Mouse (Mus musculus) thymus, postnatal 14 days (tissue): ENCODE data around the gene Cat.
A peak's percentile ranks its signal among the peaks of the same experiment; 100 is the strongest.

Source experiments
- DNase-seq: peaks from one replicate; pipeline ENCODE4 v3.0.0; 2021

Cat gene

GRCm38 (mm10) chr2:103484617-103485401 is at the start of gene Cat:
TSS of gene Cat (minus strand) at chr2:103485160.
- DNase-seq: peak; percentile 97

- no peak for DNase-seq
These were observed 40.6 kb upstream of the Cat start for GRCm38 (mm10) chr2:103525596-103525995.

GRCm38 (mm10) chr2:103516472-103516871 is 31.5 kb upstream of the Cat start:
- no peak for DNase-seq

GRCm38 (mm10) chr2:103515513-103516180 is 30.7 kb upstream of the Cat start:
- peak; percentile 8 for DNase-seq

GRCm38 (mm10) chr2:103512066-103512795 is 27.3 kb upstream of the Cat start:
- no peak for DNase-seq

DNA sequence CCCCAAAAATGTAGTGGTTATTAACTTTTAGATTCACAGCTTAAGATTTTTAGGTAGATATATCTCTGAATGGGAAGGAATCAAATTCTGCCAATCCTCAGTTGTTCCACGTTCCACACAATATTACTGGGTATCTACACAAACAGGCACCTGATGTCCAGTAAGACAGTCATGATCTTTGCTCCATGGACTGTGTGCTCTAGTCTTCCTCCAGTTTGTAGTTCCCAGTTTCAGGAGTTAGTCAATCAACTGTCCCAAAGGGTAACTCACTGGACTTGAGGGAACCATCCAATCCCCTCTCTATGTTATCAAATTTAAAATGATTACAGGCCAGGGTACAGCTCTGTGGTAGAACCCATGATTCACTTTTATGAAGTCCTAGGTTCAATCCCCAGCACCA is 26.7 kb upstream of the Cat start:
- DNase-seq: no peak

GRCm38 (mm10) chr2:103511042-103511441 is 26.1 kb upstream of the Cat start:
- no peak for DNase-seq

- no peak for DNase-seq
These were observed 22.7 kb upstream of the Cat start for GRCm38 (mm10) chr2:103507651-103508050.

DNA sequence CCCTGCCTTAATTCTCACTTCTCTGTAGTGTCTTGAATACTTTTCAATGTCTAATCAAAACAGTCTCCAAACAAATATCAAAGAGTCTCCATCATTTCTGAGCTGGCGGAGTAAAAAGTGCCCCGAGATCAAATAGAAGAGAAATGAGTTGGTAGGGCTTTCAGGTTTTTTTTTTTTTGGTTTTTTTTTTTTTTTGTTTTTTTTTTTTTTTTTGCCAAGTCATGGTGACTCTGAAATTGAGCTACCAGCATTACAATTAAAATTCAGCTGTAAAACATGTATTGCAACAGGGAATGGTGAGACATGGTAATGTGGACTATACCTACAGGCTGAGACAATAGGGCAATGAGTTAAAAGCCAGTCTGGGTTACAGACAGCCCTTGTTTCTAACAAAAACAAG is 21.0 kb upstream of the Cat start:
- DNase-seq: no peak

- no peak for DNase-seq
These were observed 19.5 kb upstream of the Cat start for GRCm38 (mm10) chr2:103504463-103504862.

GRCm38 (mm10) chr2:103500769-103501168 is 15.8 kb upstream of the Cat start:
- DNase-seq: no peak

- peak; percentile 14 for DNase-seq
These were observed 10.9 kb upstream of the Cat start for GRCm38 (mm10) chr2:103495633-103496418.

DNA sequence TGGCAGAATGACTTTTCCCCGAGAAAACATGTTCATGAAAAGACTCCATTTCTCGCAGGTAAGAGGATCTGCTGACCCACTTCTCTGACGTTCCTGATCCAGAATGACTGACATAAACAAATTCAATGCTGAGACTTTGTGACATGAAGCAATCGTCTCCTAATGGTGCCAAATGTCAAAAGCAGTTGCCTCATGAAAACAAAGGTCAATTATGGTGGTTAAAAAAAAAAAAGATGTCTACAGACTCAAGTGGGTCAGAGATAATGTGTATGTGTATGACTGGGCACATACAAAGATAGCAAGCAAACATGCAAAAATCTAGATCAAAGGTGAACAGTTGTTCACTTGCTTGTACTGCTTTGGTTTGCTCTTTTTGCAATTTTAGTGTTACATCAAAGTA is 8.9 kb upstream of the Cat start:
- no peak for DNase-seq

DNA sequence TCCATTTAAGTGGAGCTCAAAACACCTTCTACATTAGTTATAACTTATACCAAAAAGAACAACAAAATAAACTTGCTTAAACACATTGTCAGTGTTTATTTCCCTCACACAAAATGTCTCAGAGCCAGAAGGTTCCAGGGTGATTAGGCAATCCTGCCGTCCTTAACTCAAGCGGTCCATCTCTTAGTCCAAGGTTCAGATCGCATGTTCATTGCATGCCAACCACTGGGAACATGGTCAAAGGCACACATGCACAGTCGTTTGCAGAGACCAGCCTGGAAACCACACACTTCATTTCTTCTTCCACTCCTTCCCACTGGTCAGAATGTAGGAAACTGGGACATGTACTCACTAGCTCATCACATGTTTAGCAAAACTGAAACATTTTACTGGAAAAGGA is 7.6 kb upstream of the Cat start:
- DNase-seq: no peak

DNA sequence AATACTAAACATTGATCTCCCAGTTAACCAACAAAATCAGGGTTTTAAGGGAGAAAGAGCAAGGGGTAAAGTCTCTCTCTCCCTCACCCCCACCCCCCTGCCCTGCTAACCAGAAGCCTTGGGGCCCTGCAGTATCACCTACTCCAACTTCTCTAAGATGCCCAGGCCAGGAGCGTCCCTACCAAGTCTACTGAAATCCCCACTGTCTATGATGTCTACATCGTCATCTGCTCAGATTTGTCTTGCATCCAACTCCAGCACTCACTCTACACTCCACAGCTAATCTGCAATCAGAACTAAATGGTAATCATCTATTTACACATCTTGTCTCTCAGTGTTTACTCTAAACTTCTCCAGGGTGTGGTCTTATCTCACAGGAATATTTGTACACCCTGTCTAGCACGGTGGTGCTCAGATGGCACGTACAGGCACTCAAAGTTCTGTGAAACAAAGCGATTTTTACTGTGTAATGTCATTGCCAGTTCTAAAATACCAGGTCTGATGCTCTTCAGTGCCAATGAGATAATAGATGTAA is 907 bp downstream of the Cat start:
- DNase-seq: no peak

DNA sequence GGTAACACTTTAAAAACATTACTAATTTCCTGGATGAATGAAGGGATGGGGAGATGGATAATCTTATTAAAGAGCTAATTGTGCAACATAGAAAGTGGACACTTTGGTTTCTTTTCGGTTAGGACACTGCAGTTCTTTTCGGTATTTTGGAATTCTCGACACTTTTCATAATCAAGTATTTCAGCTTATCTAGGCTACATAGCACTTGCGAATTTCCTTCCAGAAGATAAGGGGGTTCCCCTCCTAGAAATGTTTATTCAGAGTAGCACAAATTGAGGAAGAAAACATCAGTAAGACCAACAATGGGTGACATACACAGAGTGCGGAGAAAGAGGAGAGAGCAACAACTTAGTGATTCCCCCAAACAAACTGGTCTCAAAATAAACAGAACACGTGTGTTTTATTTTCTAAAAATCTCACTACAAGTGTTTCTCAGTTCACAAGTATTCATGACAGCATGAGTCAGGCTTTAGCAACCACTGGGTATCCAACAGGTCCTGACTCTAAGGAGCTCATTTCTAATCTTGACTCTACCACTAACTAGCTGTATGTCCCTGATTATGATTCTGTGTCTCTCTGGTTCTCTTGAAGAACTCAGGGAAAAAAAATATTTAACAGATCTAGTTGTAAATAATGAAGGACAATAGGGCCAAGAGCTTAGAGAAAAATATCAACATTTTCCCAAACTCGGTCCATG is 1.5 kb downstream of the Cat start:
- no peak for DNase-seq

GRCm38 (mm10) chr2:103481314-103482231 is 3.4 kb downstream of the Cat start:
- no peak for DNase-seq

- DNase-seq: no peak
These were observed 4.1 kb downstream of the Cat start for GRCm38 (mm10) chr2:103480871-103481270.

DNA sequence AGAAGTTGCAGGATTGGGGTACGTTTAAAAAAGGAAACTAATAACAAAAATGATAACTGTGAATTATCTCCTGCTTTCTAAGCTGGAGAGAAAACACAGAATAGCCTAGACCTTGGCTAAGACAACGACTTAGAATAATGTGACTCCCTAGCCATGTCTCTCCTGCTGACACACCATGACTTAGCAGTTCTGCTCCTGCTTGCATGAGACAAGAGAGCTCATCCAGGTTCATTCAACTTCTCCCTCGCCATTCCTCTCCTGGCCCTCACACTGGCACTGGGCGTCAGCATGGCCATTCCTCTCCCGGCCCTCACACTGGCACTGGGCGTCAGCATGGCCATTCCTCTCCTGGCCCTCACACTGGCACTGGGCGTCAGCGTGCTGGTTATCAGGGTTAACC is 4.7 kb downstream of the Cat start:
- no peak for DNase-seq

- DNase-seq: no peak
These were observed 6.6 kb downstream of the Cat start for GRCm38 (mm10) chr2:103478326-103478725.

- DNase-seq: no peak
These were observed 7.5 kb downstream of the Cat start for GRCm38 (mm10) chr2:103477456-103477855.
